Mouse (Mus musculus) forebrain, embryonic 12.5 days (tissue): ENCODE data around the gene Fam178b. TPM values are rescaled to one million over a fixed set of nuclear protein-coding genes. Genes with fewer than 3 reads are reported as not detected.

Source experiments
- ATAC-seq: fragments of 200-750 bp; cut with Nextera tagmentation; 2 replicates; pipeline ENCODE4 v1.8.0; 2017; ENCODE audit warnings: moderate TSS enrichment; ENCODE audit not compliant: low FRiP score
- H3K27ac ChIP-seq: fragments of 300-500 bp; sonication (generic); 2 replicates; pipeline ENCODE4 v1.5.1; 2016; ENCODE audit warnings: mild to moderate bottlenecking
- H3K27me3 ChIP-seq: fragments of 300-500 bp; sonication (generic); 2 replicates; pipeline ENCODE4 v1.6.1; 2016; ENCODE audit warnings: mild to moderate bottlenecking
- H3K36me3 ChIP-seq: fragments of 300-500 bp; sonication (generic); replicated peaks from 2 replicates; pipeline ENCODE4 v1.6.1; 2016; ENCODE audit warnings: mild to moderate bottlenecking
- H3K4me1 ChIP-seq: fragments of 300-500 bp; sonication (generic); 2 replicates; pipeline ENCODE4 v1.6.1; 2016
- H3K4me2 ChIP-seq: fragments of 300-500 bp; sonication (generic); 2 replicates; pipeline ENCODE4 v1.6.1; 2016; ENCODE audit warnings: mild to moderate bottlenecking, moderate library complexity
- H3K4me3 ChIP-seq: fragments of 300-500 bp; sonication (generic); replicated peaks from 2 replicates; pipeline ENCODE4 v1.5.1; 2016; ENCODE audit warnings: mild to moderate bottlenecking
- H3K9ac ChIP-seq: fragments of 300-500 bp; sonication (generic); 2 replicates; pipeline ENCODE4 v1.6.1; 2016; ENCODE audit warnings: mild to moderate bottlenecking
- H3K9me3 ChIP-seq: fragments of 300-500 bp; sonication (generic); 2 replicates; pipeline ENCODE4 v1.6.1; 2016
- WGBS: fragments of 180-500 bp; shearing (Covaris S2); methylation state at CpG from one replicate; pipeline ENCODE4 v1.1.7; 2016; 5-methylcytosine and 5-hydroxymethylcytosine counted together
- polyA plus RNA-seq: library from polyadenylated mRNA; unstranded; fragments of >200 nt; fragmentation: Nextera tagmentation; extraction: Ambion mirVana; gene quantifications from 2 replicates; pipeline ENCODE4 v1.2.1, GENCODE M21; 2016

Gene Fam178b
- polyA plus RNA-seq, 1 experiment from 2014 or later: 0.18 TPM

GRCm38 (mm10) chr1:36574196-36574955 is 108.6 kb downstream of the Fam178b start:
- Histone ChIP-seq H3K27ac (no peak overlapping the region), H3K36me3 (no peaks in the 10 kb centered on the region), H3K4me3 (no peak overlapping the region), H3K4me1 (peaks cover 13% of the 10 kb centered on the region), H3K4me2 (no peak overlapping the region), H3K9me3 (no peaks in the 10 kb centered on the region), H3K27me3 (peaks cover 41% of the 10 kb centered on the region), H3K9ac (0 out of 2 replicates have a peak overlapping the region, but pooled peaks have one; percentile 18)
- ATAC-seq: no peak
- 80% methylated on average over 5 of the region's 5 CpGs for WGBS

DNA sequence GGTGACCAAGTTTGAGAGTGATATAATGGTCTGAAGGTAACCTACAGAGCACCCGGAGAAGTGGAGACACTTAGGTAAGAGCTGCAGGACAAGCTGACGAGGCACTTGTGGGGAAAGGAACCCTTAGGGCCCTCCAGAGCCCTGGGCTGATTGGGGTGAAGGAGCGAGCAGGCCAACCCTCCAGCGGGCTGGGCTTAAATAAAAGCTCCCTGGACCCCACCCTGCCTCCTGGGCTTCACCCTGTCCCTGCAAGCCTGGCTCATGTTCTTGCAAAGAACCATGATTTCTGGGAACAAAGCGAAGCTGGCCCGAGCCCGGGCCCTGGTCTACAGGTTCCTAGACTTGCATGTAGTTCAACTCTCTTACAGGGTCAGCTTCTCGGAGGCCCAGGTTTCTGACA is 109.5 kb downstream of the Fam178b start:
- Histone ChIP-seq H3K36me3 (no peaks in the 10 kb centered on the region), H3K4me3 (no peak overlapping the region), H3K9me3 (no peaks in the 10 kb centered on the region), H3K27ac (no peak overlapping the region), H3K4me2 (no peak overlapping the region), H3K9ac (no peak overlapping the region), H3K4me1 (peaks cover 12% of the 10 kb centered on the region), H3K27me3 (peaks cover 34% of the 10 kb centered on the region)
- no peak for ATAC-seq
- WGBS: 87% methylated on average over 8 of the region's 8 CpGs

- no peak overlapping the region for H3K4me2 ChIP-seq
- peaks cover 12% of the 10 kb centered on the region for H3K4me1 ChIP-seq
- H3K27ac ChIP-seq: no peak overlapping the region
- no peak for ATAC-seq
- no peak overlapping the region for H3K4me3 ChIP-seq
- H3K9ac ChIP-seq: no peak overlapping the region
- 69% methylated on average over 1 of the region's 1 CpGs for WGBS
- no peaks in the 10 kb centered on the region for H3K9me3 ChIP-seq
- no peaks in the 10 kb centered on the region for H3K36me3 ChIP-seq
- peaks cover 31% of the 10 kb centered on the region for H3K27me3 ChIP-seq
These were observed 110.3 kb downstream of the Fam178b start for GRCm38 (mm10) chr1:36572709-36573108.

DNA sequence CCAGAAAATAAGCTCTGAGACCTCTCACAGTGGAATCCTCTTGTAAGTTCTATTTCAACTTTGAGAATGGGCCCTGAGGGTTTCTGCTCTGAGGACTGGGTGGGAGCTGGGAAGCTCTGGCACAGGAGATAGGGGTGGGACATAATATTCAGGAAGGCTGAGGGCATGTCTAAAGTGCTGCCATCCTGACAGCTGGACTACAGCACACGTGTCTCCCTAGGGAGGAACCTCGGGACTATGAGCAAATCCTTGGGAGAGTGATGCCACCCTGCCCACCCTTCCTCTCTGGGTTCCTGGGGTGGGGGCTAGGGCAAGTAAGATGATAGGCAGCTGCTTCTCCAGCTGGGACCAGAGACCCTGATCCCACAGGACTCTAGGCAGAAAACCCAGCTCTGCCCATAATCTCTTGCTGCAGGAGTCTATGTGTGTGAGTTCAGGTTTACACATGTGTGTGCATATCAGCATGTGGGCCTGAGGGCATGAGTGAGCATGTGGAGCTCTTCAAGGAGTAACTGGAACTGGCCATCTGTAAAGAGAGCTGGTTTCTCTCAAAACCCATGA is 110.8 kb downstream of the Fam178b start:
- Histone ChIP-seq H3K4me3 (no peak overlapping the region), H3K27me3 (peaks cover 26% of the 10 kb centered on the region), H3K9me3 (no peaks in the 10 kb centered on the region), H3K9ac (no peak overlapping the region), H3K4me1 (peaks cover 12% of the 10 kb centered on the region), H3K36me3 (no peaks in the 10 kb centered on the region), H3K4me2 (no peak overlapping the region), H3K27ac (no peak overlapping the region)
- WGBS: 77% methylated on average over 2 of the region's 2 CpGs
- no peak for ATAC-seq

GRCm38 (mm10) chr1:36571627-36572026 is 111.4 kb downstream of the Fam178b start:
- whole genome bisulfite sequencing: 57% methylated on average over 6 of the region's 6 CpGs
- no peaks in the 10 kb centered on the region for H3K9me3 ChIP-seq
- H3K4me2 ChIP-seq: no peak overlapping the region
- peaks cover 12% of the 10 kb centered on the region for H3K4me1 ChIP-seq
- no peak overlapping the region for H3K4me3 ChIP-seq
- H3K27me3 ChIP-seq: peaks cover 20% of the 10 kb centered on the region
- no peaks in the 10 kb centered on the region for H3K36me3 ChIP-seq
- H3K9ac ChIP-seq: no peak overlapping the region
- ATAC-seq: no peak
- no peak overlapping the region for H3K27ac ChIP-seq

GRCm38 (mm10) chr1:36570320-36570719 is 112.7 kb downstream of the Fam178b start:
- H3K27ac ChIP-seq: no peak overlapping the region
- H3K4me3 ChIP-seq: no peak overlapping the region
- peaks cover 15% of the 10 kb centered on the region; the same call in 1 of the 2 replicates for H3K27me3 ChIP-seq
- ATAC-seq: no peak
- H3K4me1 ChIP-seq: peaks cover 5% of the 10 kb centered on the region; the same call in 1 of the 2 replicates
- no peaks in the 10 kb centered on the region for H3K9me3 ChIP-seq
- 86% methylated on average over 5 of the region's 5 CpGs for WGBS
- H3K4me2 ChIP-seq: no peak overlapping the region
- no peaks in the 10 kb centered on the region for H3K36me3 ChIP-seq
- no peak overlapping the region for H3K9ac ChIP-seq

DNA sequence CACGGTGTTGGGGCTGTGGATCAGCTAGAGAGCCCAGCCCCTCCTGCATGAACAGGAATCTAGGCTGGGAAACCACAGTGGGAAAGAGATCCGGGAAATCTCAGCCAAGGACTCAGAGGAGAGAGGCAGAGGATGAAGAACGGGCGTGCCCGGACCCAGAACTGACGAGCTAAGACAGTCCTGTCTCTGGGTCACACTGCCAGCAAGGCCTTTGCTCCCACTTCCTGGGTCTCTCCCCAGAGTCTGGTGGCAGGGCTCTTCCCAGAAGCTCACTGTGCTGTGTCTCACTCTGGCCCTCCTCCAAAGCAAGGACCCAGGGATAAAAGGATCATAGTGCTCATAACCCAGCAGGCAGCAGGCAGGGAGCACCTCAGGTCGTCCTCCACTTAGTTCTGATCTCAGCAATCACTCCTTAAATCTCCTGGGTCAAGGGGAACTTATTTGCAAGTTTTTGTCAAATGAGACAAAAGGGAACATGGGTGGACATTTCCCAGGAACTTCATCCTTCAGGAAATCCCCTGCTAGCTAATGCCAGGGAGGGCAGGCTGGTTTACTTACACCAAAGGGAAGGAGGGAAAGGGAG is 113.2 kb downstream of the Fam178b start:
- ATAC-seq: no peak
- Histone ChIP-seq H3K4me2 (no peak overlapping the region), H3K9me3 (no peaks in the 10 kb centered on the region), H3K36me3 (no peaks in the 10 kb centered on the region), H3K27me3 (peaks cover 14% of the 10 kb centered on the region; the same call in 1 of the 2 replicates), H3K9ac (0 out of 2 replicates have a peak overlapping the region, but pooled peaks have one; percentile 4), H3K4me1 (peaks cover 5% of the 10 kb centered on the region; the same call in 1 of the 2 replicates), H3K27ac (no peak overlapping the region), H3K4me3 (no peak overlapping the region)
- 50% methylated on average over 7 of the region's 7 CpGs for WGBS

- no peaks in the 10 kb centered on the region for H3K36me3 ChIP-seq
- H3K27ac ChIP-seq: no peak overlapping the region
- peaks cover 22% of the 10 kb centered on the region; the same call in 1 of the 2 replicates for H3K27me3 ChIP-seq
- no peaks in the 10 kb centered on the region for H3K9me3 ChIP-seq
- peaks cover 5% of the 10 kb centered on the region; the same call in 1 of the 2 replicates for H3K4me1 ChIP-seq
- no peak overlapping the region for H3K9ac ChIP-seq
- no peak for ATAC-seq
- H3K4me2 ChIP-seq: no peak overlapping the region
- no peak overlapping the region for H3K4me3 ChIP-seq
- 84% methylated on average over 4 of the region's 4 CpGs for WGBS
These were observed 114.2 kb downstream of the Fam178b start for GRCm38 (mm10) chr1:36568776-36569175.

DNA sequence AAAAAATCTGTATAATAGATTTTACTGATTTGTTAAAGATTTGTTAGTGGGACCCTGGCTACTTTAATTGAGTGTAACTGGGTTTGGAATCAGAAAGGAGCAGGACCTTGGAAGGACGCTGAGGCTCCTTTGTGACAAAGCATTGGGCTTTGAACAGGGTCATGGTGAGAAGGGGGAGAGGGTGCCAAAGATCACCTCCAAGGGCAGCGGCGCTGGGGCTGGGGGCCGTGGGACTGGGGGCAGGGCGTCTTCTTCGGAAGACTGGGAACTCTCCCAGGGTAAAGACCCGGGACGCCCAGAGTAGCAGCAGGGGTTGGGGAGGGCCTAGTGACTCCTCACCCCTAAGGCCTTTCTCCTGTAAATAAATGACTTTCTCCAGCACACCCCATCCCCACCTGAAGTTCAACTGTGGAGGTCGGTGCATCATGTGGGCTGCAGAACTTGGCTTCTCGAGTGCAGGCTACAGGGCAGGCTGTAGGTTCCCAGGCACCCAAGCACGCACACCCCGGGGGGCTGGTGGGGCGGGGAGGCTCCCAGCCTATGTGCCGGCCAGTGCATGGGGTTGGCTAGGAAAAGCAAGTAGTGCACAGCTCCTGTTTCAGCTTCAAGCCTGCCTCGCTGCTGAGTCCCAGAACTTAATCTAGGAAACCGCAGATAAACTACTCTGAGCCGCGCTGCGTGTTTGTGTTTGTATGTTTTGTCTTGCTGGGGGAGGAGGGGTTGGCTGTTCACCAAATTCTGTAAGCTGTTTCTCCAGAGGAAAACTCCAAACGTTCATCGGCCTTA is 115.0 kb downstream of the Fam178b start:
- Histone ChIP-seq H3K4me2 (no peak overlapping the region), H3K27me3 (peaks cover 22% of the 10 kb centered on the region; the same call in 1 of the 2 replicates), H3K9me3 (no peaks in the 10 kb centered on the region), H3K4me3 (no peak overlapping the region), H3K36me3 (no peaks in the 10 kb centered on the region), H3K9ac (no peak overlapping the region), H3K27ac (no peak overlapping the region), H3K4me1 (peaks cover 5% of the 10 kb centered on the region; the same call in 1 of the 2 replicates)
- 43% methylated on average over 21 of the region's 21 CpGs for WGBS
- no peak for ATAC-seq

GRCm38 (mm10) chr1:36566425-36566824 is 116.6 kb downstream of the Fam178b start:
- peaks cover 22% of the 10 kb centered on the region; the same call in 1 of the 2 replicates for H3K27me3 ChIP-seq
- H3K4me2 ChIP-seq: no peak overlapping the region
- H3K27ac ChIP-seq: no peak overlapping the region
- peaks cover 5% of the 10 kb centered on the region; the same call in 1 of the 2 replicates for H3K4me1 ChIP-seq
- H3K36me3 ChIP-seq: no peaks in the 10 kb centered on the region
- H3K9me3 ChIP-seq: no peaks in the 10 kb centered on the region
- ATAC-seq: no peak
- H3K4me3 ChIP-seq: no peak overlapping the region
- 15% methylated on average over 2 of the region's 2 CpGs for WGBS
- no peak overlapping the region for H3K9ac ChIP-seq

DNA sequence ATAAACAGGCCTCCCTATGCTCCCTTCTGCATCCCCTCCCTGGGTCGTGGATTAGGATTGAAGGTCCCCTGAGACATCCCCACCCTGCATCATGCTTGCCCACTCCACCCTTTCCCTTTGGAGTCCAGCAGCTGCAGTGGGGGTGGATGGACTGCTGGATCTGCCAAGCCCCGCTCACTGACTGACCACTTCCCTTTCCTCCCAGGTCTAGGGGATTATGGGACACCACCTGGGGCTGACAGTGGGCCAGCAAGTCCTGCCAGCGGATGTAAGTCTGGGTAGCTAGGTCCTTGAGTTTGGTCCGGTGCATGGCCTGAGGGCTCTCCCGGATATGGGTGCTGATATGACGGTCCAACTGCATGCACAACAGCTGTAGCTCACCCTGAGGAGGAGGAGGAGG is 118.9 kb downstream of the Fam178b start:
- Histone ChIP-seq H3K4me1 (peaks cover 7% of the 10 kb centered on the region; the same call in 1 of the 2 replicates), H3K4me2 (no peak overlapping the region), H3K9me3 (no peaks in the 10 kb centered on the region), H3K27ac (no peak overlapping the region), H3K4me3 (no peak overlapping the region), H3K27me3 (peaks cover 36% of the 10 kb centered on the region), H3K9ac (no peak overlapping the region), H3K36me3 (no peaks in the 10 kb centered on the region)
- no peak for ATAC-seq
- whole genome bisulfite sequencing: 80% methylated on average over 6 of the region's 6 CpGs

DNA sequence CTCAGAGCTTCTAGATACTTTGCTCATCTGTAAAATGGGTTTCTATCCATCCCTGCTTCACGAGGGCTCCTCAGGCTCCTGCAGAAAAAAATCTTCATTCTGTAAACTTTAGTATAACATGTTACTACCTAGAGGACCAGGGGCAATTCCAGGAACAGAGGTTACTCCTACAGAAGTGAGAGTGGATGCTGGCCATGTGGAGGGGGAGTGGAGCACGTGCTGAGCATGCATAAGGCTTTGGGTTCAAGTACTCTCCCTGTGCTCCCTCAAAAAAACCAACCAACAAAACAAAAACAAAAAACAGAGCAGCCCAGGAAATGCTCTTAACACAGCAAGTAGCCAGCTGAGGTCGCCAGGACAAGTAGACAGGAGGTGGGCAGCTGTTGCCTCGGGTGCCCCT is 119.4 kb downstream of the Fam178b start:
- peaks cover 39% of the 10 kb centered on the region for H3K27me3 ChIP-seq
- H3K36me3 ChIP-seq: no peaks in the 10 kb centered on the region
- WGBS: 71% methylated on average over 4 of the region's 4 CpGs
- no peak for ATAC-seq
- H3K4me3 ChIP-seq: no peak overlapping the region
- H3K9me3 ChIP-seq: no peaks in the 10 kb centered on the region
- no peak overlapping the region for H3K9ac ChIP-seq
- peaks cover 12% of the 10 kb centered on the region for H3K4me1 ChIP-seq
- H3K27ac ChIP-seq: no peak overlapping the region
- no peak overlapping the region for H3K4me2 ChIP-seq
